In the genomic region with DNA sequence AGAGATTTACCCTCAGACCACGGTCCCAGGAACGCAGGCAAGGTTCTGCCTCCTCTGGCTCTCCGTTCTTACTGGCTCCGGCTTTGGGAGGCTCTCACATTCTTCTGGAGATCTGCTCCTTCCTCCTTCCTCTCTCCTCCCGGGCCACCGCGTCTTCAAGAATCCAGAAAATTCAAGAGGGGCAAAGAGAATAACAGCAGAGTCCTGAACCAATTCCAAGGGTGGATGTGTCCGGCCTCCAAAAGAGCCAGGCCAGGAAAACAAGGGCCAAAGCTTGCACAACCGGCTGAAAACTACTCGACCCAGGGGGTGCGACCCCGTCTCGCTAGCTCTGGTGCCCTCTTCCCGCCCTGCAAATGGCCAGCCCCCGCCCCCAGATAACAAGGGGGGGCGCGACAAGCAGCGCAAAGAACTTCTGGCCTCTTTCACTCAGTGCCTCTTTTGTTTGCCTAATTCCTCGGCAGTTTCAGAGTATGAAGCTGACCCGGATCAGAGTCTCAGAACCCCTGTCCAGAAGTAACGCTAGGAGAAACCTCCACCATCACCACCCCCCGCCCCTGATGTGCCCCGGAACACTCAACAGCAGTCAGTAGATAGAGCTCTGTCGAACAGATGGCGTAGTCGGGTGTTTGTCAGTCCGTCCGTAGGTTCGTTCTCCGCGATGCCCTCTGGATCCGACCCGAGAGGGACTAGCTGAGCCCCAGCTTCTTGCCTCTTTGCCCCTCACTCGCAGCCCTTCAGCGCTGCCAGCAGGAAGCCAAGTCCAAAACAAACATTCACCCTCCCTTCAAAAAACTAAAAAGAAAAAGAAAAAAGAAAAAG, we compare ENCODE assay signal across 8 mouse cellular contexts. TPM values are rescaled to one million over a fixed set of nuclear protein-coding genes. Genes with fewer than 3 reads are reported as not detected.
DNase-seq lines count a peak whose midpoint lies in the region; ATAC-seq lines count a peak whose summit lies in the region.

No protein-coding gene starts in this region.

- peak overlapping the region; percentile 80 for H3K9ac ChIP-seq in embryonic facial prominence, embryonic 15.5 days

- H3K4me2 ChIP-seq in embryonic facial prominence, embryonic 15.5 days (replicated peaks) = peak overlapping the region; percentile 84

- peaks cover 55% of the 10 kb centered on the region for H3K4me1 ChIP-seq in embryonic facial prominence, embryonic 15.5 days
- peaks cover 56% of the 10 kb centered on the region for H3K4me1 ChIP-seq in limb, embryonic 10.5 days

- peak; percentile 19; the same call in 1 of the 2 replicates for ATAC-seq in embryonic facial prominence, embryonic 15.5 days (ENCODE audit: insufficient number of reproducible peaks, low FRiP score, low TSS enrichment, low read depth)
- ATAC-seq in monocyte, adult 5-6 weeks (replicated peaks; ENCODE audit: insufficient number of reproducible peaks, low FRiP score, low TSS enrichment, poor library complexity, severe bottlenecking) = no peak

- peak overlapping the region; percentile 98 for H3K27ac ChIP-seq in embryonic facial prominence, embryonic 15.5 days (replicated peaks)
- H3K27ac ChIP-seq in limb, embryonic 10.5 days = peak overlapping the region; percentile 96

- WGBS in embryonic facial prominence, embryonic 15.5 days = under 1% methylated on average over 35 of the region's 35 CpGs
- WGBS in limb, embryonic 10.5 days = under 1% methylated on average over 35 of the region's 35 CpGs

- no peaks in the 10 kb centered on the region for H3K9me3 ChIP-seq in embryonic facial prominence, embryonic 15.5 days (replicated peaks)
- no peaks in the 10 kb centered on the region for H3K9me3 ChIP-seq in limb, embryonic 10.5 days (replicated peaks)

- H3K27me3 ChIP-seq in embryonic facial prominence, embryonic 15.5 days = no peaks in the 10 kb centered on the region
- no peaks in the 10 kb centered on the region for H3K27me3 ChIP-seq in limb, embryonic 10.5 days (ENCODE audit: low read depth, poor library complexity, severe bottlenecking)

- peak; percentile 45 for DNase-seq in ovary, adult 18-20 months (ENCODE audit: low spot score)
- no peak for DNase-seq in ovary, postnatal 10 days (ENCODE audit: low spot score)
- peak; percentile 64 for DNase-seq in heart, postnatal 25 days (ENCODE audit: low spot score)
- peak; percentile 74 for DNase-seq in limb, embryonic 10.5 days (ENCODE audit: low spot score)
- DNase-seq in mesoderm, embryonic 11.5 days (ENCODE audit: low read depth, low spot score) = peak; percentile 43
- peak; percentile 61 for DNase-seq in testis, postnatal 10 days (ENCODE audit: low spot score)

- no peaks in the 10 kb centered on the region; the same call in 1 of the 2 replicates for H3K36me3 ChIP-seq in embryonic facial prominence, embryonic 15.5 days
- peaks cover 40% of the 10 kb centered on the region for H3K36me3 ChIP-seq in limb, embryonic 10.5 days

- peak overlapping the region; percentile 76 for H3K4me3 ChIP-seq in embryonic facial prominence, embryonic 15.5 days (replicated peaks)
- peak overlapping the region; percentile 76 for H3K4me3 ChIP-seq in limb, embryonic 10.5 days

- intact Hi-C loops in heart, postnatal 25 days (cut with DNase I) = loop anchor here (5.0 kb wide), 1 partner anchor 205 kb away; the partner anchor contains the start of gene Man2c1

RNA-seq across cellular contexts. Expression of gene Snx33, which starts 0.8 kb away (rescaled TPM):
- polyA plus RNA-seq in embryonic facial prominence, embryonic 15.5 days (2015; fragmentation: Nextera tagmentation; extraction: Ambion mirVana) = 10.3 and 12.2 TPM in 2 replicates
- 10 to 100 TPM in 1 of 2 experiments, 1 to 10 TPM in 1; 8.9 to 12.5 TPM for total RNA-seq in heart, postnatal 25 days (2021)
- 9.3 and 11.6 TPM in 2 replicates for polyA plus RNA-seq in limb, embryonic 10.5 days (2016; fragmentation: Nextera tagmentation; extraction: Ambion mirVana)
- 7.1 to 16.9 TPM (median 7.1 TPM) in 3 replicates for total RNA-seq in monocyte, adult 5-6 weeks (2017)

RNA-seq across cellular contexts. Expression of gene Imp3, which starts 9.9 kb away (rescaled TPM):
- polyA plus RNA-seq in embryonic facial prominence, embryonic 15.5 days (2015; fragmentation: Nextera tagmentation; extraction: Ambion mirVana) = 89.4 and 95.0 TPM in 2 replicates
- total RNA-seq in heart, postnatal 25 days (2021) = 10 to 100 TPM; 53.2 to 54.8 TPM
- 70.5 and 77.9 TPM in 2 replicates for polyA plus RNA-seq in limb, embryonic 10.5 days (2016; fragmentation: Nextera tagmentation; extraction: Ambion mirVana)
- total RNA-seq in monocyte, adult 5-6 weeks (2017) = 36.1 to 44.3 TPM (median 38.6 TPM) in 3 replicates

RNA-seq across cellular contexts. Expression of gene Snupn, which starts 23.3 kb away (rescaled TPM):
- 25.3 and 27.9 TPM in 2 replicates for polyA plus RNA-seq in embryonic facial prominence, embryonic 15.5 days (2015; fragmentation: Nextera tagmentation; extraction: Ambion mirVana)
- 10 to 100 TPM in 1 of 2 experiments, 1 to 10 TPM in 1; 9.9 to 10.1 TPM for total RNA-seq in heart, postnatal 25 days (2021)
- polyA plus RNA-seq in limb, embryonic 10.5 days (2016; fragmentation: Nextera tagmentation; extraction: Ambion mirVana) = 27.0 and 31.6 TPM in 2 replicates
- total RNA-seq in monocyte, adult 5-6 weeks (2017) = 3.8 to 9.4 TPM (median 6.5 TPM) in 3 replicates
